Mouse (Mus musculus) MEL (cell line): ENCODE measurements around the gene Eno2. TPM values are rescaled to one million over a fixed set of nuclear protein-coding genes. Genes with fewer than 3 reads are reported as not detected.

Experiments used
- DNase-seq: peaks from one replicate; pipeline ENCODE4 v3.0.0; 2011; ENCODE audit warnings: low read depth, low spot score
- H3K27ac ChIP-seq: 2 replicates; pipeline ENCODE4 v1.5.1; 2012; ENCODE audit warnings: low read depth, mild to moderate bottlenecking, control low read depth, low read length, moderate library complexity; ENCODE audit not compliant: control insufficient read depth
- H3K27me3 ChIP-seq, 2 experiments: fragments of 150-350 bp in 1 of 2; sonication (generic) in 1 of 2; 2 replicates each; pipeline ENCODE4 v1.6.1; 2012; ENCODE audit warnings: low read length in 2 of 2, mild to moderate bottlenecking in 2 of 2, improper control_type of control experiment in 1 of 2, moderate library complexity in 1 of 2; ENCODE audit not compliant: insufficient read depth in 2 of 2, control insufficient read depth in 1 of 2
- H3K36me3 ChIP-seq, 2 experiments: 2 replicates each; pipeline ENCODE4 v1.6.1; 2012 to 2014; ENCODE audit warnings: low read length in 2 of 2, improper control_type of control experiment in 1 of 2, inconsistent platforms in 1 of 2, mild to moderate bottlenecking in 1 of 2; ENCODE audit not compliant: insufficient read depth in 2 of 2, control insufficient read depth in 1 of 2
- H3K4me1 ChIP-seq, 2 experiments: fragments of 150-350 bp in 1 of 2; sonication (generic) in 1 of 2; 2 replicates each; pipeline ENCODE4 v1.6.1; 2012; ENCODE audit warnings: low read length in 2 of 2, improper control_type of control experiment in 1 of 2, mild to moderate bottlenecking in 1 of 2; ENCODE audit not compliant: insufficient read depth in 2 of 2, control insufficient read depth in 1 of 2
- H3K4me3 ChIP-seq, 2 experiments: fragments of 150-350 bp in 1 of 2; sonication (generic) in 1 of 2; 2 replicates each; pipeline ENCODE4 v1.5.1; 2012; ENCODE audit warnings: low read depth in 2 of 2, low read length in 2 of 2, mild to moderate bottlenecking in 2 of 2, moderate library complexity in 2 of 2, control low read depth in 1 of 2, improper control_type of control experiment in 1 of 2; ENCODE audit not compliant: control insufficient read depth in 1 of 2, insufficient read depth in 1 of 2
- H3K79me2 ChIP-seq: 2 replicates; pipeline ENCODE4 v1.6.1; 2012; ENCODE audit warnings: mild to moderate bottlenecking, low read length, moderate library complexity; ENCODE audit not compliant: control insufficient read depth, poor library complexity, insufficient read depth
- H3K9ac ChIP-seq: 2 replicates; pipeline ENCODE4 v1.6.1; 2012; ENCODE audit warnings: low read depth, mild to moderate bottlenecking, control low read depth, low read length, moderate library complexity; ENCODE audit not compliant: control insufficient read depth, poor library complexity, severe bottlenecking
- H3K9me3 ChIP-seq: fragments of 150-350 bp; sonication (generic); replicated peaks from 2 replicates; pipeline ENCODE4 v1.6.1; 2012; ENCODE audit warnings: mild to moderate bottlenecking, low read length, improper control_type of control experiment, moderate library complexity; ENCODE audit not compliant: insufficient read depth
- CHD2 ChIP-seq: IDR thresholded peaks from 2 replicates; pipeline ENCODE4 v1.6.1; 2011; ENCODE audit warnings: low read length, improper control_type of control experiment
- ELF1 ChIP-seq: IDR thresholded peaks from 2 replicates; pipeline ENCODE4 v1.6.1; 2014; ENCODE audit warnings: low read depth, mild to moderate bottlenecking, inconsistent platforms, low read length, improper control_type of control experiment, moderate library complexity
- EP300 ChIP-seq, 2 experiments: IDR thresholded peaks; 2 replicates each; pipeline ENCODE4 v1.6.1; 2011; ENCODE audit warnings: improper control_type of control experiment in 2 of 2, low read length in 2 of 2, low read depth in 1 of 2, mild to moderate bottlenecking in 1 of 2
- ETS1 ChIP-seq: IDR thresholded peaks from 2 replicates; pipeline ENCODE4 v1.6.1; 2012; ENCODE audit warnings: low read depth, mild to moderate bottlenecking, inconsistent platforms, low read length, improper control_type of control experiment, moderate library complexity
- MAZ ChIP-seq: IDR thresholded peaks from 2 replicates; pipeline ENCODE4 v1.6.1; 2012; ENCODE audit warnings: low read depth, mild to moderate bottlenecking, inconsistent platforms, low read length, improper control_type of control experiment
- MXI1 ChIP-seq: IDR thresholded peaks from 2 replicates; pipeline ENCODE4 v1.6.1; 2011; ENCODE audit warnings: mild to moderate bottlenecking, low read depth, low read length, improper control_type of control experiment
- MYB ChIP-seq: IDR thresholded peaks from 2 replicates; pipeline ENCODE4 v1.6.1; 2011; ENCODE audit warnings: mild to moderate bottlenecking, low read depth, low read length, improper control_type of control experiment
- MYC ChIP-seq: IDR thresholded peaks from 2 replicates; pipeline ENCODE4 v1.6.1; 2011; ENCODE audit warnings: low read depth, mild to moderate bottlenecking, low read length, improper control_type of control experiment, moderate library complexity
- NELFE ChIP-seq: IDR thresholded peaks from 2 replicates; pipeline ENCODE4 v1.6.1; 2011; ENCODE audit warnings: low read depth, low read length, improper control_type of control experiment
- NRF1 ChIP-seq: IDR thresholded peaks from 2 replicates; pipeline ENCODE4 v1.6.1; 2014; ENCODE audit warnings: low read depth, mild to moderate bottlenecking, inconsistent platforms, low read length, improper control_type of control experiment, moderate library complexity; ENCODE audit not compliant: poor library complexity, insufficient read depth, severe bottlenecking
- POLR2A ChIP-seq, 2 experiments: IDR thresholded peaks; 2 replicates each; pipeline ENCODE4 v1.6.1; 2011 to 2012; ENCODE audit warnings: low read length in 2 of 2, mild to moderate bottlenecking in 2 of 2, control low read depth in 1 of 2, improper control_type of control experiment in 1 of 2, low read depth in 1 of 2, moderate library complexity in 1 of 2; ENCODE audit not compliant: control insufficient read depth in 1 of 2, insufficient read depth in 1 of 2, poor library complexity in 1 of 2
- RCOR1 ChIP-seq: IDR thresholded peaks from 2 replicates; pipeline ENCODE4 v1.6.1; 2012; ENCODE audit warnings: low read depth, mild to moderate bottlenecking, inconsistent platforms, low read length, improper control_type of control experiment
- TBP ChIP-seq: IDR thresholded peaks from 2 replicates; pipeline ENCODE4 v1.8.0; 2011; ENCODE audit warnings: low read depth, low read length, improper control_type of control experiment
- UBTF ChIP-seq: IDR thresholded peaks from 2 replicates; pipeline ENCODE4 v1.6.1; 2012; ENCODE audit warnings: low read depth, mild to moderate bottlenecking, inconsistent platforms, low read length, improper control_type of control experiment, moderate library complexity, borderline replicate concordance; ENCODE audit not compliant: insufficient read depth
- USF2 ChIP-seq, 2 experiments: IDR thresholded peaks; 2 replicates each; pipeline ENCODE4 v1.6.1; 2011 to 2012; ENCODE audit warnings: improper control_type of control experiment in 2 of 2, low read length in 2 of 2, borderline replicate concordance in 1 of 2, inconsistent platforms in 1 of 2, low read depth in 1 of 2, mild to moderate bottlenecking in 1 of 2; ENCODE audit not compliant: insufficient read depth in 1 of 2
- ZC3H11A ChIP-seq: IDR thresholded peaks from 2 replicates; pipeline ENCODE4 v1.6.1; 2012; ENCODE audit warnings: low read depth, mild to moderate bottlenecking, inconsistent platforms, low read length, improper control_type of control experiment
- ZKSCAN1 ChIP-seq: IDR thresholded peaks from 2 replicates; pipeline ENCODE4 v1.6.1; 2012; ENCODE audit warnings: low read depth, mild to moderate bottlenecking, inconsistent platforms, low read length, improper control_type of control experiment, moderate library complexity
- ZMIZ1 ChIP-seq: IDR thresholded peaks from 2 replicates; pipeline ENCODE4 v1.6.1; 2012; ENCODE audit warnings: low read depth, mild to moderate bottlenecking, inconsistent platforms, low read length, improper control_type of control experiment, moderate library complexity
- polyA plus RNA-seq, 2 experiments: library from polyadenylated mRNA; stranded (reverse) in 1 of 2; unstranded in 1 of 2; fragments of >175 nt in 1 of 2; fragments of >200 nt in 1 of 2; gene quantifications; 2 replicates each; pipeline versions ENCODE4 v1.2.1 to v1.2.4; 2012; ENCODE audit warnings: low replicate concordance in 2 of 2, low read depth in 1 of 2; ENCODE audit not compliant: insufficient read length in 2 of 2, insufficient read depth in 1 of 2, missing spikeins in 1 of 2
- total RNA-seq: library from RNA; depleted of rRNA; stranded (reverse); fragments of 300-350 nt; gene quantifications from 2 replicates; pipeline ENCODE4 v1.2.3, GENCODE M21; 2012

Eno2 gene
- total and polyA plus RNA-seq, 3 experiments: 3.2 to 12.5 TPM; not detected in 1

DNA sequence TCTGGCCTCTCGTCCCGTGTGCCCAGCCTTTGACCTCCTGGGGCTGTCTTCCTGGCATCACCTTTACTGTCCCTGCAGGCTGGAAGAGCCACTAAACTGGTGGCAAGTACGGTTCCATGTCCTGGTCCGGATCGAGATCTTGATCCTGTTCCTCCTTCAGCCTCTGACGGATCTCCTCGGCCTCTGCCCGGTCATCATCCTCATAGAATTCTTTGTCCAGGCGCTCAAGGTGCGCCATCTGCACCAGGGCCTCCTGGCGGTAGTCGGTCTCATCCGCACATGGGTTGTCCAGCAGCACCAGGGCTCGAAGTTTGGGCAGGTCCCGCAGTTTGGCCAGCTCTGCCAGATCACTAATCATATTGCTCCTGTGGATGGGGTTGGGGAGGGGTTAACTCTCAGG is 1.0 kb upstream of the Eno2 start:
- Histone ChIP-seq H3K9ac (no peak overlapping the region), H3K9me3 (no peaks in the 10 kb centered on the region), H3K27me3 (peaks cover 2 to 4% of the 10 kb centered on the region in 2 experiments; a peak in 3 of 4 replicates), H3K27ac (no peak overlapping the region), H3K36me3 (peaks cover 0 to 6% of the 10 kb centered on the region in 2 experiments; a peak in 1 of 4 replicates), H3K4me3 (no peak overlapping the region), H3K4me1 (peaks cover 0 to 15% of the 10 kb centered on the region in 2 experiments; a peak in 2 of 4 replicates), H3K79me2 (no peaks in the 10 kb centered on the region; the same call in 1 of the 2 replicates)
- TF ChIP-seq ZMIZ1: no peak
- TF ChIP-seq ETS1: no peak
- no peak for TF ChIP-seq USF2 (IDR thresholded peaks at IDR 0.05; ENCODE audit: borderline replicate concordance in 1 of 2, insufficient read depth in 1 of 2, low read depth in 1 of 2, low read length in 2 of 2)
- no peak for TF ChIP-seq ZKSCAN1
- TF ChIP-seq MAZ: no peak
- no peak for TF ChIP-seq CHD2
- TF ChIP-seq MYB: no peak
- TF ChIP-seq NELFE: no peak
- no peak for TF ChIP-seq NRF1
- no peak for DNase-seq

- Histone ChIP-seq H3K27ac (no peak overlapping the region), H3K79me2 (no peaks in the 10 kb centered on the region; the same call in 1 of the 2 replicates), H3K27me3 (peaks cover 2 to 4% of the 10 kb centered on the region in 2 experiments; a peak in 3 of 4 replicates), H3K4me1 (peaks cover 0 to 15% of the 10 kb centered on the region in 2 experiments; a peak in 2 of 4 replicates), H3K9ac (peak overlapping the region; percentile 71), H3K4me3 (peak overlapping the region; percentile 75 to 80; a peak in 3 of 4 replicates), H3K9me3 (no peaks in the 10 kb centered on the region), H3K36me3 (peaks cover 0 to 6% of the 10 kb centered on the region in 2 experiments; a peak in 1 of 4 replicates)
- DNase-seq: no peak
- no peak for TF ChIP-seq ZC3H11A
- no peak for TF ChIP-seq UBTF
- TF ChIP-seq USF2 (IDR thresholded peaks at IDR 0.05; ENCODE audit: borderline replicate concordance in 1 of 2, insufficient read depth in 1 of 2, low read depth in 1 of 2, low read length in 2 of 2): no peak
- TF ChIP-seq POLR2A (IDR thresholded peaks at IDR 0.05; ENCODE audit: control insufficient read depth in 1 of 2, insufficient read depth in 1 of 2, low read depth in 1 of 2, low read length in 2 of 2, poor library complexity in 1 of 2): no peak
- TF ChIP-seq EP300 (IDR thresholded peaks at IDR 0.05; ENCODE audit: low read depth in 1 of 2, low read length in 2 of 2): no peak
- TF ChIP-seq ZMIZ1: no peak
- TF ChIP-seq TBP: no peak
- TF ChIP-seq CHD2: no peak
- TF ChIP-seq MYB: no peak
- TF ChIP-seq ELF1: no peak
- TF ChIP-seq ETS1: no peak
- no peak for TF ChIP-seq MYC
- TF ChIP-seq MXI1: no peak
- TF ChIP-seq RCOR1: no peak
- no peak for TF ChIP-seq NRF1
These were observed 540 bp upstream of the Eno2 start for GRCm38 (mm10) chr6:124770013-124770412.
